Mouse (Mus musculus): ENCODE measurements at regions not wholly inside any gene's neighbourhood (a gene's known extent, or its start where the extent isn't known, plus 50 kb on each side); places are given as distances from the start of the nearest gene placed in this dataset.

DNA sequence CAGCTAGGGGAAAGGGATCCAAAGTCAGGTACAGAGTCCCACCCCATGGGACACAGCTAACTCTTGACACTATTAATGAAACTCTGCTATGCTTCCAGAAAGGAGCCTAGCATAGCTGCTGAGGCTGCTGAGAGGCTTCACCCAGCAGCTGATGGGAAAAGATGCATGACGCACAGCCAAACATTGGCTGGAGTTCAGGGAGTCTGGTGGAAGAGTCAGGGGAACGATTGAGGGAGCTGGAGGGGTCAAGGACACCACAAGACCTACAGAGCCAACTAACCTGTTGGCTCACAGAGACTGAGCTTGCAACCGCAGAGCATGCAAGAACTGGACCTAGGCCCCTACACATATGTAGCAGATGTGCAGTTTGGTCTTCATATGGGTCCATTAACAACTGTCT is 117.2 kb upstream of the Ubr2 start:
- no peak overlapping the region for H3K27ac ChIP-seq (replicated peaks; ENCODE audit: low read depth, low read length)
- H3K4me1 ChIP-seq (ENCODE audit: control insufficient read depth, insufficient read depth, low read length), result no peaks in the 10 kb centered on the region
- 84% methylated on average over 3 of the region's 3 CpGs for WGBS
- no peaks in the 10 kb centered on the region for H3K36me3 ChIP-seq (ENCODE audit: control insufficient read depth, insufficient read depth, low read length)
- no peaks in the 10 kb centered on the region for H3K9me3 ChIP-seq (ENCODE audit: control insufficient read depth, low read length)
- no peak overlapping the region for H3K4me2 ChIP-seq (replicated peaks; ENCODE audit: low read depth, low read length, severe bottlenecking)
- H3K27me3 ChIP-seq (ENCODE audit: control insufficient read depth, insufficient read depth, low read length), result no peaks in the 10 kb centered on the region
- DNase-seq (ENCODE audit: low spot score) (no peak), ATAC-seq (ENCODE audit: low FRiP score, low read depth) (no peak)
- no peak overlapping the region for H3K9ac ChIP-seq (ENCODE audit: low read depth, low read length, severe bottlenecking)
- no peak for TF ChIP-seq POLR2A (IDR thresholded peaks at IDR 0.05; ENCODE audit: borderline replicate concordance, extremely low read depth, insufficient read depth, insufficient read length)
- H3K4me3 ChIP-seq (replicated peaks; ENCODE audit: low read length), result no peak overlapping the region

DNA sequence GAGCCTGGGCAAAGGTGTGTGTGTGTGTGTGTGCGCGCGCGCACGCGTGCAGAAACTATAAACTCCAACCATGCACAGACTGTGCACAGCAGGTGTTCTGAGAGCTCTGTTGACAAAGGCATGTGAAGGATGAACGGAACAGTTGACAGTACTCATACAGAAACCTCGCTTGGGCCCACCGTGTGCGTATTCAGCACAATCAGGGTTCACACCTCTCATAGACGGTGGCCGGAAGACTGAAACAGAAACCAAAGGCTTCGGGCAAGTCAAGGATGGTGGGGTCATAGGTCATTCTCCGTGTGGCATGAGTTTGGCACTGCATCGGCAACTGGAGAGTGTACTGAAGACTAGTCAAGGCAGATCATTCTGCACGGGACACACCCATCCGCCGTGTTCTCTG is 113.2 kb upstream of the Ubr2 start:
- DNase-seq (ENCODE audit: low spot score) (no peak), ATAC-seq (ENCODE audit: low FRiP score, low read depth) (no peak)
- Histone ChIP-seq H3K27ac (replicated peaks; ENCODE audit: low read depth, low read length) (no peak overlapping the region), H3K27me3 (ENCODE audit: control insufficient read depth, insufficient read depth, low read length) (no peaks in the 10 kb centered on the region), H3K4me1 (ENCODE audit: control insufficient read depth, insufficient read depth, low read length) (no peaks in the 10 kb centered on the region), H3K9ac (ENCODE audit: low read depth, low read length, severe bottlenecking) (no peak overlapping the region), H3K4me3 (replicated peaks; ENCODE audit: low read length) (no peak overlapping the region), H3K9me3 (ENCODE audit: control insufficient read depth, low read length) (no peaks in the 10 kb centered on the region), H3K4me2 (replicated peaks; ENCODE audit: low read depth, low read length, severe bottlenecking) (no peak overlapping the region), H3K36me3 (ENCODE audit: control insufficient read depth, insufficient read depth, low read length) (no peaks in the 10 kb centered on the region)
- no peak for TF ChIP-seq POLR2A (IDR thresholded peaks at IDR 0.05; ENCODE audit: borderline replicate concordance, extremely low read depth, insufficient read depth, insufficient read length)
- 91% methylated on average over 18 of the region's 18 CpGs for whole genome bisulfite sequencing

DNA sequence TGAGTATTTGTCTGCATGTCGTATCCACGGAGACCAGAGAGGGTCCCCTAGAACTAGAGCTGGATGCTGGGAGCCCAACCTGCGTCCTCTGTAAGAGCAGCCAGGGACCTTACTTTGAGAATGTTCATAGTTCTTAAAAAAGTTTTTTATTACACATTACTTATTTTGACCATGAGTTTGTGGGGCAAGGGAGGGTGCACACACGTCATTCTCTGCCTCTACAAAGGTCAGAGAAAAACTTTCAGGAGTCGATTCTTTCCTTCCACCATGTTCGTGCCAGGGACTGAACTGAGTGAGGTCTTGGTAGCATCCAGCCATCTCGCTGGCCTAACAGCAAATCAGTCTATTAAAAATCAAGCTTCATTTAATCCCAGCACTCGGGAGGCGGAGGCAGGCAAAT is 111.9 kb upstream of the Ubr2 start:
- no peaks in the 10 kb centered on the region for H3K36me3 ChIP-seq (ENCODE audit: control insufficient read depth, insufficient read depth, low read length)

DNA sequence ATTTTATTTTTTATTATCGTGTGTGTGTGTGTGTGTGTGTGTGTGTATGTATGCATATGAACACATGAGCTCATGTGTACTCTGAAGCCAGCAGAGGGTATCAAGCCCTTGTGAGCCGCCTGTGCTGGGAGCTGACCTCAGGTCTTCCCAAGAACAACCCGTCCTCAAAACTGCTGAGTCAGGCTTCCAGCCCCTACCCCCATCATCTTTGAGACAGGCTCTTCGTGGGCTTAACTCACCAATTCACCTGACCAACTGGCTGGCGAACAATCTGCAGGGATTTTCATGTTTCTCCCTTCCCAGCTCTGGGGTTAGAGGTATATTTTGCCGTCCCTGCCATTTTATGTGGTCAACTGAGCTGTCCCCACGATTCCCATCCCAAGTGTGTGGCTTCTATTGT is 107.7 kb upstream of the Ubr2 start:
- Histone ChIP-seq H3K4me2 (replicated peaks; ENCODE audit: low read depth, low read length, severe bottlenecking) (no peak overlapping the region), H3K36me3 (ENCODE audit: control insufficient read depth, insufficient read depth, low read length) (no peaks in the 10 kb centered on the region), H3K27me3 (ENCODE audit: control insufficient read depth, insufficient read depth, low read length) (no peaks in the 10 kb centered on the region), H3K9ac (ENCODE audit: low read depth, low read length, severe bottlenecking) (no peak overlapping the region), H3K4me1 (ENCODE audit: control insufficient read depth, insufficient read depth, low read length) (no peaks in the 10 kb centered on the region), H3K27ac (replicated peaks; ENCODE audit: low read depth, low read length) (no peak overlapping the region), H3K9me3 (ENCODE audit: control insufficient read depth, low read length) (no peaks in the 10 kb centered on the region), H3K4me3 (replicated peaks; ENCODE audit: low read length) (no peak overlapping the region)
- TF ChIP-seq POLR2A (IDR thresholded peaks at IDR 0.05; ENCODE audit: borderline replicate concordance, extremely low read depth, insufficient read depth, insufficient read length), result no peak
- no peak for ATAC-seq (ENCODE audit: low FRiP score, low read depth)
- 87% methylated on average over 7 of the region's 7 CpGs for WGBS
- DNase-seq (ENCODE audit: low spot score), result no peak

More for the DNA sequence above, 111.9 kb upstream of the Ubr2 start:
- Histone ChIP-seq H3K27ac (replicated peaks; ENCODE audit: low read depth, low read length) (no peak overlapping the region), H3K4me1 (ENCODE audit: control insufficient read depth, insufficient read depth, low read length) (no peaks in the 10 kb centered on the region), H3K27me3 (ENCODE audit: control insufficient read depth, insufficient read depth, low read length) (no peaks in the 10 kb centered on the region), H3K4me2 (replicated peaks; ENCODE audit: low read depth, low read length, severe bottlenecking) (no peak overlapping the region), H3K4me3 (replicated peaks; ENCODE audit: low read length) (no peak overlapping the region), H3K9ac (ENCODE audit: low read depth, low read length, severe bottlenecking) (no peak overlapping the region), H3K9me3 (ENCODE audit: control insufficient read depth, low read length) (no peaks in the 10 kb centered on the region)
- ATAC-seq (ENCODE audit: low FRiP score, low read depth) (no peak), DNase-seq (ENCODE audit: low spot score) (no peak)
- no peak for TF ChIP-seq POLR2A (IDR thresholded peaks at IDR 0.05; ENCODE audit: borderline replicate concordance, extremely low read depth, insufficient read depth, insufficient read length)
- 79% methylated on average over 9 of the region's 9 CpGs for WGBS

DNA sequence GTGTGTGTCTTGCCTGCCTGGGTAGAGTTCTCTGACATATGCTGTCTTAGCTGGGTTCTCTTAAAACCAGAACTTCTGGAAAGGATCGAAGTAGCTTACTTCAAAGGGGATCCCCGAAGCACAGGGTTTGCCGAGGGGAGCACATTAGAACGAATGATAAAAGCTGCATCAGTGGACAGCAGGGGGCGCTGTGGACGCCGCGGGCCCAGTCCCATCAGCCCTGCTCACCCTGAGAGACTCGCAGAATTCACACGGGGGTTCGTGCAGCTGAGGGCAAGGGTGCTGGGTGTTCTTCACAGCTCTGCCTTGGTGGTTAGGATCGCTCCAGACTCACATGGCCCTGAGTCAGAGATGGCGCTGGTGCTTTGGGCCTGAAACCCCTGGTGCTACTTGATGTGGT is 105.4 kb upstream of the Ubr2 start:
- Histone ChIP-seq H3K27me3 (ENCODE audit: control insufficient read depth, insufficient read depth, low read length) (no peaks in the 10 kb centered on the region), H3K4me1 (ENCODE audit: control insufficient read depth, insufficient read depth, low read length) (no peaks in the 10 kb centered on the region), H3K27ac (replicated peaks; ENCODE audit: low read depth, low read length) (no peak overlapping the region), H3K4me2 (replicated peaks; ENCODE audit: low read depth, low read length, severe bottlenecking) (no peak overlapping the region), H3K4me3 (replicated peaks; ENCODE audit: low read length) (no peak overlapping the region), H3K9me3 (ENCODE audit: control insufficient read depth, low read length) (no peaks in the 10 kb centered on the region), H3K36me3 (ENCODE audit: control insufficient read depth, insufficient read depth, low read length) (no peaks in the 10 kb centered on the region), H3K9ac (ENCODE audit: low read depth, low read length, severe bottlenecking) (no peak overlapping the region)
- DNase-seq (ENCODE audit: low spot score) (no peak), ATAC-seq (ENCODE audit: low FRiP score, low read depth) (no peak)
- WGBS, result 47% methylated on average over 13 of the region's 13 CpGs
- TF ChIP-seq POLR2A (IDR thresholded peaks at IDR 0.05; ENCODE audit: borderline replicate concordance, extremely low read depth, insufficient read depth, insufficient read length), result no peak

DNA sequence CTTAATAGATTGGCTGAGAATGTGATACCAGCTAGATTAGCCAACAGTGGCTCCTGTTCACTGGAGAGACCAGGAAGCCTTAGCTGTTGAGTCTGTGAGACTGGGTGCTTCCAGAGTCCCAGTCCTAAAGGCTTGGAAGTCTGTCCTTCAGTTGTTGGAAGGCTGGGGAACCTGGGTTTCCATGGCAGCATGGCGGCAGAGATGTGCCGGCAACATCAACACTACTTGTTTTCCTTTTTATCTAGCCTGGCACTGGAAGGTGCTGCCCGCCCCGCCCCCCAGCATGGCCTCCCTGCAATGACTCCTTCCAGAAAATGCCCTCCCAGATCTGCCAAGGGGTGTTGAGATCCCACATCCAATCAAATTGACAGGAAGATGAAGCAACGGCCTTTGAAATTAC is 104.8 kb upstream of the Ubr2 start:
- Histone ChIP-seq H3K9ac (ENCODE audit: low read depth, low read length, severe bottlenecking) (no peak overlapping the region), H3K27ac (replicated peaks; ENCODE audit: low read depth, low read length) (no peak overlapping the region), H3K4me2 (replicated peaks; ENCODE audit: low read depth, low read length, severe bottlenecking) (no peak overlapping the region), H3K4me1 (ENCODE audit: control insufficient read depth, insufficient read depth, low read length) (no peaks in the 10 kb centered on the region), H3K4me3 (replicated peaks; ENCODE audit: low read length) (no peak overlapping the region), H3K27me3 (ENCODE audit: control insufficient read depth, insufficient read depth, low read length) (no peaks in the 10 kb centered on the region), H3K9me3 (ENCODE audit: control insufficient read depth, low read length) (no peaks in the 10 kb centered on the region), H3K36me3 (ENCODE audit: control insufficient read depth, insufficient read depth, low read length) (no peaks in the 10 kb centered on the region)
- no peak for TF ChIP-seq POLR2A (IDR thresholded peaks at IDR 0.05; ENCODE audit: borderline replicate concordance, extremely low read depth, insufficient read depth, insufficient read length)
- no peak for ATAC-seq (ENCODE audit: low FRiP score, low read depth)
- DNase-seq (ENCODE audit: low spot score), result no peak
- 85% methylated on average over 5 of the region's 5 CpGs for WGBS
